Comparison of ENCODE assay signal across 8 mouse cellular contexts in the genomic region with DNA sequence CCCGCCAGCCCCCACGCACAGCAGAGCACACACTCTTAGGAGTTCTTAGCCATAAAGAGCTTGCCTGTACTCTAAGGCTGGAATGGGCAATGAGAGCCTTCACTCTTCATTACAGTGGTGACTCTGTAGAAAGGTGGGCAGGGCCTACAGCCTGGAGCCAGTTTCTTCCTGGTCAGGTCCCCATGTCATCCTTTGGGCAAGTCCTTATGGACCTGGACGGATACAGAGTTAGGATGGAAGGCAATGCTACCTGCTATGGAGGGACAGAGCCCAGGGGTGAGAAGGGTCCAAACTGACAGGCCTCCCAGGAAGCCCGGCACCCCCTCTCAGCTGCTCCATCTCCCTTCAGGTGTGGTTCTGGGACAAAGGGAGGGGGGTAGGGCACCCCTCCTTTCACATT. TPM values are rescaled to one million over a fixed set of nuclear protein-coding genes. Genes with fewer than 3 reads are reported as not detected.
A peak's percentile ranks its signal among the peaks of the same experiment; 100 is the strongest.
DNase-seq lines count a peak whose midpoint lies in the region; ATAC-seq and TF ChIP-seq lines count a peak whose summit lies in the region.
"Had no signal": no experiment of that assay in that cellular context is flagged by ENCODE, and none has a peak within 500 bp of the region (broad histone marks: within the 10 kb centered on the region; RNA-seq: fewer than 3 reads in every experiment).

No protein-coding gene starts in this region.

- no peaks in the 10 kb centered on the region for H3K9me3 ChIP-seq in kidney, embryonic 14.5 days (ENCODE audit: control insufficient read depth, low read length)
- no peaks in the 10 kb centered on the region for H3K9me3 ChIP-seq in embryonic facial prominence, embryonic 13.5 days
- H3K9me3 ChIP-seq in midbrain, embryonic 11.5 days (ENCODE audit: control insufficient read depth, low read length) = no peaks in the 10 kb centered on the region

- no peak for ATAC-seq in kidney, embryonic 14.5 days (ENCODE audit: low FRiP score, low TSS enrichment)
- ATAC-seq in embryonic facial prominence, embryonic 13.5 days (ENCODE audit: insufficient number of reproducible peaks, insufficient read depth, low FRiP score, low TSS enrichment, low read depth) = no peak
- no peak for ATAC-seq in midbrain, embryonic 11.5 days (ENCODE audit: low FRiP score)

- H3K9ac ChIP-seq in kidney, embryonic 14.5 days (ENCODE audit: low read depth, low read length) = peak overlapping the region; percentile 23; the same call in 1 of the 2 replicates
- peak overlapping the region; percentile 23; the same call in 1 of the 2 replicates for H3K9ac ChIP-seq in embryonic facial prominence, embryonic 13.5 days
- peak overlapping the region; percentile 14; the same call in 1 of the 2 replicates for H3K9ac ChIP-seq in midbrain, embryonic 11.5 days (ENCODE audit: low read length)
- H3K9ac ChIP-seq: liver, embryonic 14.5 days had no signal

- 56% methylated on average over 4 of the region's 4 CpGs for WGBS in kidney, embryonic 14.5 days
- WGBS in embryonic facial prominence, embryonic 13.5 days = 71% methylated on average over 4 of the region's 4 CpGs
- WGBS in midbrain, embryonic 11.5 days = 70% methylated on average over 4 of the region's 4 CpGs

- H3K4me2 ChIP-seq in kidney, embryonic 14.5 days (replicated peaks; ENCODE audit: low read depth, low read length) = no peak overlapping the region
- H3K4me2 ChIP-seq in embryonic facial prominence, embryonic 13.5 days = no peak overlapping the region
- H3K4me2 ChIP-seq in midbrain, embryonic 11.5 days = no peak overlapping the region

- no peaks in the 10 kb centered on the region for H3K27me3 ChIP-seq in kidney, embryonic 14.5 days (ENCODE audit: control insufficient read depth, insufficient read depth, low read length)
- no peaks in the 10 kb centered on the region for H3K27me3 ChIP-seq in embryonic facial prominence, embryonic 13.5 days
- H3K27me3 ChIP-seq in midbrain, embryonic 11.5 days (ENCODE audit: control insufficient read depth, insufficient read depth, low read length) = no peaks in the 10 kb centered on the region

- peaks cover 68% of the 10 kb centered on the region for H3K4me1 ChIP-seq in kidney, embryonic 14.5 days (ENCODE audit: control insufficient read depth, insufficient read depth, low read length)
- H3K4me1 ChIP-seq in cortical plate, adult 2 months (ENCODE audit: control insufficient read depth, insufficient read depth, low read length) = peaks cover 34% of the 10 kb centered on the region
- H3K4me1 ChIP-seq in embryonic facial prominence, embryonic 13.5 days = peaks cover 86% of the 10 kb centered on the region
- peaks cover 78% of the 10 kb centered on the region for H3K4me1 ChIP-seq in midbrain, embryonic 11.5 days (ENCODE audit: control insufficient read depth, insufficient read depth, low read length)

- DNase-seq in kidney, adult 9 months = no peak
- no peak for DNase-seq in midbrain, embryonic 11.5 days (ENCODE audit: low spot score, missing footprints)
- no peak for DNase-seq in adrenal gland, adult 2 months
- DNase-seq in retina, embryonic 14.5 days (ENCODE audit: low spot score) = no peak

- TF ChIP-seq POLR2A in cortical plate, adult 2 months (IDR thresholded peaks at IDR 0.05; ENCODE audit: extremely low read depth, insufficient read depth, low read length) = no peak

- H3K4me3 ChIP-seq in kidney, embryonic 14.5 days (ENCODE audit: low read length) = no peak overlapping the region
- H3K4me3 ChIP-seq in cortical plate, adult 2 months (ENCODE audit: insufficient read depth, low read length) = no peak overlapping the region
- no peak overlapping the region for H3K4me3 ChIP-seq in embryonic facial prominence, embryonic 13.5 days
- H3K4me3 ChIP-seq in midbrain, embryonic 11.5 days (ENCODE audit: low read depth, low read length) = no peak overlapping the region

- TF ChIP-seq CTCF in cortical plate, adult 2 months (IDR thresholded peaks at IDR 0.05; ENCODE audit: extremely low read depth, insufficient read depth, low read length) = no peak

- peaks cover 3% of the 10 kb centered on the region; the same call in 1 of the 2 replicates for H3K36me3 ChIP-seq in kidney, embryonic 14.5 days (ENCODE audit: control insufficient read depth, insufficient read depth, low read length)
- H3K36me3 ChIP-seq in embryonic facial prominence, embryonic 13.5 days = 0 out of 2 replicates have a peak, but pooled peaks cover 3% of the 10 kb centered on the region
- H3K36me3 ChIP-seq in midbrain, embryonic 11.5 days (ENCODE audit: control insufficient read depth, insufficient read depth, low read length) = no peaks in the 10 kb centered on the region

- H3K27ac ChIP-seq in kidney, embryonic 14.5 days (ENCODE audit: low read depth, low read length) = peak overlapping the region; percentile 51; the same call in 1 of the 2 replicates
- H3K27ac ChIP-seq in cortical plate, adult 2 months (ENCODE audit: insufficient read depth, low read length) = peak overlapping the region; percentile 53
- no peak overlapping the region for H3K27ac ChIP-seq in embryonic facial prominence, embryonic 13.5 days
- H3K27ac ChIP-seq in midbrain, embryonic 11.5 days (ENCODE audit: low read depth, low read length) = 0 out of 2 replicates have a peak overlapping the region, but pooled peaks have one; percentile 10
- H3K27ac ChIP-seq: liver, embryonic 14.5 days had no signal

RNA-seq across cellular contexts. Expression of a gene that starts 7.8 kb away (rescaled TPM):
- polyA plus RNA-seq in kidney, embryonic 14.5 days (2014; fragmentation: Nextera tagmentation; extraction: Ambion mirVana) = 39.1 and 55.6 TPM in 2 replicates
- polyA plus RNA-seq in cortical plate, adult 2 months (2012; rRNA removed) = 52.3 and 56.5 TPM in 2 replicates
- 35.6 and 37.3 TPM in 2 replicates for polyA plus RNA-seq in embryonic facial prominence, embryonic 13.5 days (2015; fragmentation: Nextera tagmentation; extraction: Ambion mirVana)
- polyA plus RNA-seq in midbrain, embryonic 11.5 days (2014; fragmentation: Nextera tagmentation; extraction: Ambion mirVana) = 36.2 and 42.1 TPM in 2 replicates
- 10 to 100 TPM; 76.9 to 91.2 TPM for total RNA-seq in adrenal gland, adult 2 months (2021)
- 204 and 210 TPM in 2 replicates for polyA plus RNA-seq in adrenal gland, adult 2 months (2012; rRNA removed)

RNA-seq across cellular contexts. Expression of a gene that starts 45.0 kb away (rescaled TPM):
- not detected in 2 replicates for polyA plus RNA-seq in kidney, embryonic 14.5 days (2014; fragmentation: Nextera tagmentation; extraction: Ambion mirVana)
- polyA plus RNA-seq in cortical plate, adult 2 months (2012; rRNA removed) = 0.25 TPM in 1 of 2 replicates, not detected in the other
- 1.2 TPM in 1 of 2 replicates, not detected in the other for polyA plus RNA-seq in embryonic facial prominence, embryonic 13.5 days (2015; fragmentation: Nextera tagmentation; extraction: Ambion mirVana)
- polyA plus RNA-seq in midbrain, embryonic 11.5 days (2014; fragmentation: Nextera tagmentation; extraction: Ambion mirVana) = not detected in 2 replicates
- under 1 TPM in 1 of 2 experiments, not detected in 1; 0.90 TPM for total RNA-seq in adrenal gland, adult 2 months (2021)
- polyA plus RNA-seq in adrenal gland, adult 2 months (2012; rRNA removed) = 0.51 and 0.67 TPM in 2 replicates
